Mouse (Mus musculus) heart, postnatal 25 days (tissue): ENCODE measurements around the gene Zswim5. TPM values are rescaled to one million over a fixed set of nuclear protein-coding genes. Genes with fewer than 3 reads are reported as not detected.

Source experiments
- DNase-seq: peaks from one replicate; pipeline ENCODE4 v3.0.0; 2022; ENCODE audit warnings: low spot score
- intact Hi-C: fragments of 180-260 bp; cut with DNase I; formaldehyde crosslinking; loops from one replicate; pipeline ENCODE4 v1.15.1; 2025
- total RNA-seq, 2 experiments: library from RNA; stranded (reverse); gene quantifications; 2 replicates each; pipeline ENCODE4 v1.2.3; 2021

Gene Zswim5
- total RNA-seq, 2 experiments from 2014 or later, result 0.94 to 1.2 TPM

- no peak for DNase-seq
- intact Hi-C loops, result no loop called here
These were observed 33.5 kb downstream of the Zswim5 start for GRCm38 (mm10) chr4:116910489-116911181.

- DNase-seq, result no peak
- intact Hi-C loops, result no loop called here
These were observed 34.0 kb downstream of the Zswim5 start for GRCm38 (mm10) chr4:116911202-116911601.

GRCm38 (mm10) chr4:116913318-116913717 lies 36.1 kb downstream of the Zswim5 start:
- no peak for DNase-seq
- intact Hi-C loops, result no loop called here

- intact Hi-C loops, result no loop called here
- no peak for DNase-seq
These were observed 51.0 kb downstream of the Zswim5 start for GRCm38 (mm10) chr4:116928006-116928651.

GRCm38 (mm10) chr4:116939585-116939984 lies 62.4 kb downstream of the Zswim5 start:
- no peak for DNase-seq
- intact Hi-C loops, result no loop called here

GRCm38 (mm10) chr4:116942695-116943094 lies 65.5 kb downstream of the Zswim5 start:
- intact Hi-C loops, result no loop called here
- no peak for DNase-seq

- DNase-seq, result no peak
- intact Hi-C loops, result no loop called here
These were observed 66.9 kb downstream of the Zswim5 start for GRCm38 (mm10) chr4:116944055-116944454.

- intact Hi-C loops, result no loop called here
- no peak for DNase-seq
These were observed 74.5 kb downstream of the Zswim5 start for GRCm38 (mm10) chr4:116951642-116952041.

GRCm38 (mm10) chr4:116954951-116955350 lies 77.8 kb downstream of the Zswim5 start:
- intact Hi-C loops, result loop anchor here (5.0 kb wide), 1 partner anchor 108 kb away; no protein-coding TSS in a partner anchor
- no peak for DNase-seq

- intact Hi-C loops, result no loop called here
- no peak for DNase-seq
These were observed 99.3 kb downstream of the Zswim5 start for GRCm38 (mm10) chr4:116976503-116976902.

- DNase-seq, result no peak
- intact Hi-C loops, result no loop called here
These were observed 108.5 kb downstream of the Zswim5 start for GRCm38 (mm10) chr4:116985681-116986080.

- intact Hi-C loops, result no loop called here
- no peak for DNase-seq
These were observed 109.4 kb downstream of the Zswim5 start for GRCm38 (mm10) chr4:116986400-116987121.

- intact Hi-C loops, result no loop called here
- DNase-seq, result no peak
These were observed 109.9 kb downstream of the Zswim5 start for GRCm38 (mm10) chr4:116987122-116987456.

- DNase-seq, result no peak
- intact Hi-C loops, result loop anchor here (2.0 to 5.0 kb wide), 2 partner anchors 161 to 182 kb away; partner anchors contain the start of genes Mutyh and Toe1
These were observed 112.6 kb downstream of the Zswim5 start for GRCm38 (mm10) chr4:116989731-116990130.

- no peak for DNase-seq
- intact Hi-C loops, result loop anchor here (1.0 to 5.0 kb wide), 3 partner anchors 163 to 272 kb away; partner anchors contain the start of genes Mutyh and Toe1
These were observed 114.2 kb downstream of the Zswim5 start for GRCm38 (mm10) chr4:116991366-116991765.

GRCm38 (mm10) chr4:116993672-116994621 lies 116.8 kb downstream of the Zswim5 start, which contains the start of gene Urod:
Urod (minus strand) TSS chr4:116994413.
- intact Hi-C loops, result loop anchor here (5.0 kb wide), 1 partner anchor 187 kb away; the partner anchor contains the start of genes Mutyh and Toe1
- DNase-seq, result peak; percentile 90

GRCm38 (mm10) chr4:116995131-116995797 lies 118.1 kb downstream of the Zswim5 start, which contains the start of gene Hectd3:
Hectd3 (plus strand) TSS chr4:116995317.
- intact Hi-C loops, result no loop called here
- DNase-seq, result no peak

GRCm38 (mm10) chr4:116995798-116996135 lies 118.6 kb downstream of the Zswim5 start:
- intact Hi-C loops, result no loop called here
- DNase-seq, result no peak
